Mouse (Mus musculus) adipocyte (in vitro differentiated cells): ENCODE results near the gene Zfand5.
A peak's percentile ranks its signal among the peaks of the same experiment; 100 is the strongest.
"Not testable (repeated sequence)": the region's sequence is repeated elsewhere in the genome, so short reads cannot be mapped to it uniquely, and the experiment has no call there.

ENCODE experiments used
- DNase-seq: peaks from one replicate; pipeline ENCODE4 v3.0.0-alpha.2; 2016; ENCODE audit warnings: low spot score

The Zfand5 gene

DNA sequence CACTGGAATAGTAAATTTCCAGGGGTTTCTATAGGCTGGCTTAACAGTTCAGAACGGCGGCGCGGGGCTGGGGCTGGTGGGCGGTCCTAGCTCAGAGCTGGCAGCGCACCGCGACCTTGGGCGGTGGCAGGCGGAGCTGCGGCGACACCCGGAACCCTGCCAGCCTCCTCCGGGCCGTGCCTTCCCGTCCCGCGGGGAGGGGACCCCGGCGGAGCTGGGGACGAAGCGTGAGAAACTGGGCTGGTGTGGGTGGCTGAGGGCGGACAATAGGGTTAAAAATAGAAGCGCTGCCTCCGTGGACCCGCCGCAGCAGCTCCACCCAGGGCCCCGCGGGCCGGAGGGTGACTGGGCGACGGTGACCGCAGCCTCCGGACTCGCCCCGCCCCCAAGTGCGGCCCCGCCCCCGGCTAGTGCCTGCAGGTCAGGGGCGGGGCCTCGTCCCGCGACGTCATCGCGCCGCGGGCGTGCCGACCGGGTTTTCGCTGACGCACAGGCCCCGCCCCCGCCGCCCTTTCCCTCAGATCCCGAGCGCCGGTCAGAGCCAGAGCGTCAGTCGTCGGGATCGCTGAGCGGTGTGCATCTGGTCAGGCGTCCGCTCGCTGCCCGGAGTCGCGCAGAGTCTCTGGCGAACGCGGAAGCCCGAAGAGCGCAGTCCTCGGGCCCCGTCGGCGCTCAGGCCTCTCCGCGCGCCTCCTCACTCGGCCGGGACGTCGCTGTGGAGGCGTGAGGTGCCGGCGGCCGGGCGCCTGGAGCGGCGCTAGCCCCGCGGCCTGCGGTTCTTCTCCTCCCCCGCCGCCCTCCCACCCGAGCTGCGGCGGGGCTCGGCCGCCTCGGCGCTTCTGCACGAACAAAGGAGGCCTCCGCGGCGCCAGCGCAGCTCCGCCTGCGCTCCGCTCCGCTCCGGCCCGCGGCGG lies at the start of gene Zfand5:
Gene Zfand5, plus strand, starts transcription at position 538 of the 914 bp plus-strand sequence.
- peak; percentile 98 for DNase-seq

DNA sequence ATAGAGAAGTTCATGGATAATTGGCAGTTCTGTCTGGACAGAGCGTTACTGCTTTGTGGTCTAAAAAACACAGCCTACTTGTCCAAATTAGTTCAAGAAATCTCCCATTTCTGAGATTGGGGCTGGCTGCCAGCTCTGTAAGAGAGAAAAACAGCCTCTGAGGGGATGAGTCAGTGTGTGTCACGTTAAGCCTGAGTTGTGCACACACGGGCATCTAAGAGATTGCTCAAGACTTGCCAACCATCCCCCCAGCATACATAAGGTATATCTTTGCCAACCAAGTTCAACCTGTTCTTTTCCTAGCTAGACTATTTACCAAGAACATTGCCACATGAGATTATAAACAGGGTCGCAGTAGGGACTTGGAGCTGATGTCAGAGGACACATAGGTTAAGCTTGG lies 44.9 kb upstream of the Zfand5 start:
- DNase-seq, result peak; percentile 96

DNA sequence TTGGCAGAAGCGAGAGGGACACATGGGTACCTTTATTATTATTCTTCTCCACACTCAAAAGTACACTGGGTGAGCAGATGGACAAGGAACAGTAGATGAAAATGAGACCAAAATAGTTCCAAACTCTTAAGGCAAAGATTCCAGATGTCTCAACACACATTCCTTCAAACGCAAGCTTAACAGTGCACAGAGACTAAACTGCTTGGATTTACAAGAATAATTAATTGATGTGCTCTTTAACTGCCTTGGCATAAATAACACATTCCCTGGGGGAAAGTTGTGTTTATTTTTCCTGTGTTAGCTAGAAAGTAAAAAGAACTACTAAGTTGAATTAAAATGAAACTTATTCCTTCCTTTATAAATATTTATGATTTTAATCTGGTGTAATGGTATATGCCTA lies 44.3 kb upstream of the Zfand5 start:
- DNase-seq, result peak; percentile 80

DNA sequence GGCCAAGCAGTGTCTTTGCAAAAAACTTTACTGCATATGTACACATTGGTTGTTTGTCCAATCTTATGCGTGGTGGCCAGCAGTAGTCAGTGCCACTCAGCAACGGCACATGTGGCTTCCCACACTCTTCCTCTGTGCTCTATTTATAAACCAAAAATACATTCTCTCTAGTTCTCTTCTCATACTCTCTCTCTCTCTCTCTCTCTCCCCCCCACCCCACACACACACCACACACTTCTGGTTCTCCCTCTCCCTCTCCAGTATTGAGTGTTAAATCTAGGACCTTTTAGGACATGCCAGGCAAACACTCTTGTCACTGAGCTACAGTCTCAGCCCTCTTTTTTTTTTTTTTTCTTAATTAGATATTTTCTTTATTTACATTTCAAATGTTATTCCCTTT lies 23.3 kb upstream of the Zfand5 start:
- not testable (repeated sequence) for DNase-seq

DNA sequence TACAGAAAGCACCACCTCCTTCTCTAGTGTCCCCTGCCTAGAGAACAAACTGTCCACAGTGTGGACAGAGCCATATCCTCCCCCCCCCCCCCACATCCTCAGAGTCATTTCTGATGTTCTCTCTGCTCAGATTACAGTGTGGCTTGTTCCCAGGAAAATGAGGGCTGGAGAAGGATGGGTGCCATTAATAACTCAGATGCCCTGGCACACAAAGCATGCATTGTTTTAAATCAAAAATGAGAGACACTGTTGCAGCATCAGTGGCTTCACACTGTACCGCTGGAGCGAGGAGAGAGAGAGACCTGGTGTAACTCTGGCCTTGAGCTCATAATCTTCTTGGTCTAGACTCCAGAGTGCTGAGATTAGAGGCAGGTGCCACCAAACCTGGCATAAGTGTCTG lies 18.2 kb upstream of the Zfand5 start:
- no peak for DNase-seq

DNA sequence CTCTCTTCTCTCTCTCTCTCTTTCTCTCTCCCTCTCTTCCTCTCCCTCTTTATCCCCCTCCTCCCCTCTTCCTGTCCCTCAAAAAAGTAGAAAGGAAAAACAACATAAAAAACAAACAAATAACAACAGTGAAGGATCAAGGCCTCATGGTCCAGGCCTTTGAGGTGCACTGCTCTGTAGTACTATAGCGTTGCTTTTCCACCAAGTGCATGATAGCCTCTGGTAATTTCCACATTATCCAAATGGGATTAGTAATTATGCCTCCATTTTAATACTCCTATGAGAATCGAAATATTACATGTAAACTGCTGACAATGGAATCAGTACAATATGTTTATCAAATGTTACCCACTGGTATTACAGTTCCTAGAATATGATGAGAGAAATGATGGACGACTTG lies 16.2 kb upstream of the Zfand5 start:
- DNase-seq, result no peak

DNA sequence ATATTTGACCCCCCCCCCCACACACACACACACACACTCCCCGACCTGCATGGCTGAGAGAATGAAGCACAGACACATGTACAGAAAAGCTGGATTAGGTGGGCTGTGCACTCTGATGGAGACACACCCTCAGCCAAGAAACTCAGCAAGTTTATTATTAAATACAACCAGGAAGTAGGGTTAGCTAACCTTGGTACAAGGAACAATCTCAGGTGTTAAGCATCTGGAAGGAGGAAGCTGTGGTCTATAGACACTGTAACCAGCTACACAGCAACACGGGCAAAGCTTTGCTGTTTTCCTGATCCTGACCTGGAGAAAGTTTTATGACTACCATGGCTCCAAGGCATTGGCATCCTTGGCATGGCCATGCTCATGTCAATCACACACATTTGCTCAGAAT lies 12.6 kb upstream of the Zfand5 start:
- DNase-seq, result no peak

DNA sequence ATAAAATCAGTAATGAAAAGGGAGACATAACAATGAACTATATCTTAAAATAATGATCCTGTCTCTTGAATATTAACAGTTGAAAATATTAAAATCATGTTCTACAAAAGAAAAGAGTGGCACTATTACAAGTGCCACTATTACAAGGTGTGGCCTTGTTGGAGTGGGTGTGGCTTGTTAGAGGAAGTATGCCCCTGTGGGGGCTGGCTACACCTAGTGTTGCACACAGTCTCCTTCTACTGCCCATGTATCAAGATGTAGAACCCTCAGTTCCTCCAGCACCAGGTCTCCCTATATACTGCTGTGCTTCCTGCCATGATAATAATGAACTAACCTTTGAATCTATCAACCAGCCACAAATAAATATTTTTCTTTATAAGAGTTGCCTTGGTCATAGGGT lies 11.8 kb upstream of the Zfand5 start:
- DNase-seq, result no peak

DNA sequence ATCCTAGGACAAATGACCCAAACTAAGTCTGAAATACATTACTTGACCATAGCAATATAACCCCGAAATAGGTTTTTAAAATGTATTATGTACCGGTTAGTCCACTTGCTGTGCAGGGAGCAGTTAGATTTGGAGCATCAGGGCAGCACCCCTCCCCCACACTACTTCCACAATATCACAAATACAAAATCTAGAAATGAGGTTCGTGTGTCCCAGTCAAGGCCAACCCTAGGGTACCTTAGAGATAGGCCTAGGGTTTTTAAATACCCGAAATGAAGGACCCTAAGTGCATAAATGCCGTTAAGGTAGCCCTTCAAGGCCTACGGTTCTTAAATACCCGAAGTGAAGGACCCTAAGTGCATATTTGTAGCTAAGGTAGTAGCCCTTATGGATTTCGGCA lies 892 bp upstream of the Zfand5 start:
- DNase-seq, result no peak

DNA sequence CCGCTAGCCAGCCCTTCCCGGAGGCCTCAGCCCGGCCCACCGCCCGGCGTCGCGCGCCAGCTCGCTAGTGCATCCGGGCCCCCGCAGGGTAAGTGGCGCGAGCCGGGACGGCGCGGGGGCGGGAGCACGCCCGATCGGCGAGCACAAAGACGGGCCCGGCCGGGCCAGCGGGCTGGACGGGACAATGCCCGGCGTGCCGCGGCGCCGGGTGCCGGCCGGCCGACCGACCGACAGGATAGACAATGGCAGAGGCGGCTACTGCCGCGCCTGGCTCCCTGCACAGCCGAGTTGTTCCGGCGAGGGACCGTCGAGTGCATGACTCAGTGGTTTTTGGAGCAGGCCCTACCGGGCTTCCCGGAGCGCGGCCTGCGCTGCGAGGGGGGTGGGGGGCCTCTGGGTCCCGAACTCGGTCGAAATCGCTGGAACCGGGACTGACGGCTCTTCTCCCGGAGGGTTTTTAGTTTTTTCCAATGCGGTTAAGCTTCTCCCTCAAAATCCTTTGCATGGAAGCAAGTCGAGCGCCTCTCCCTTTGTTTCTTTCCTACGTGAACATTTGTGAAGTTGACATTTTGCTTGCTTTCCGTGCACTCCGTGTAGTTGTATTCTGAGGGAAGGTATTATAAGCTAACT lies 692 bp downstream of the Zfand5 start:
- DNase-seq, result peak; percentile 65

DNA sequence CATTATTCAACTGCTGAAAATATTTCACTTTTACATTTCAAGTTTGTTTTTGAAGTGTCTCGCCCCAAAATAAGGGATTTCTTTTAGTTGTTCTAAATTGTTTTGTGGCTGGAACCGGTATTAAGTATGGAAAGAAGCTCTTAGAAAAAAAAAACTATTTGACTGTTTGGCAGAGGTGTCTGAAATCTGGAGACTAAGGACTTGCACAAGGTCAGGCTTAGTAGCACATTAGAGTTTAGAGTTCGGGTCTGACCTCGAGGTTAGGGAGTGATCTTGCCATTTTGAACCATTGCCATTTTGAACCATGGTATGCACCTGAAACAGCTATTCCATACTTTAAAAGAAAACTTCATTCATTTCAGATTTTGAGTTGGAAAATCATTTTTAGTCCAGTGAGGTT lies 1.4 kb downstream of the Zfand5 start:
- peak; percentile 75 for DNase-seq

DNA sequence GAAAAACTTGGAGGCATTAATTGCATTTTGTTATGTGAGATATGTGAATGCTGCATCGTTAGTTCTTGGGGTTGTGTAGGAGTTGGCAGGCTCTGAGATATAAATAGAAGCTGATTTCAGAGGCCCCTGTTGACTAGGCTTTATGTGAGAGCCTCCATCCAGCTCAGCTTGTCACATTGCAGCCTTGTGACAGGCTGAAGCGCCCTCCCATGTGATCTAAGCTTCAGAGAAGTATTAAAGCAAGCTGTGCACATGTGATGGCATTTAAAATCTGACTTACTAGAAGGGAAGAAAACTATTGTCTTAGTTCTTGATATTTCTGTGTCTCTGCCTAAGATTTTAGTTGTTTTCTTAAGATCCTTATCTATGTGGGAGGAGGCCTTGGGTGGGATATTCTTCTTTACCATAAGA lies 2.1 kb downstream of the Zfand5 start:
- DNase-seq, result peak; percentile 93

DNA sequence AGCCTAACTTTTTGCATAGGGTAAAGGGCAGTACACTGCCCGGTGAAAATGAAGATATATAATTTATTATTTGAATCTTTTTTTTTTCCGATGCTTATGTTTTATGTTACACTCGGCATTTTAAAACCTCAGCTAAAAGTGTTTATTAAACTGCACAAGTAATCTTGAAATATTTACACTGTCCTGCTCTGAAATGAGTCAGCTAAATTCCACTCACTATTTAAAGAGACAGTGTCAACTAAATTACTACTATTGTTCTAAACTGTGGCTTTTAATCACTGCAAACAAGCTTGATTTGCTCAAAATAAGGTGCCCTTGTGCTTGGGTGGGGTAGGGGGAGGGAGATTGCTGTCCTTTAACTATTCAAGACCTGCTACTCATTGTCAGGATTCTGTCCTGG lies 2.6 kb downstream of the Zfand5 start:
- DNase-seq, result peak; percentile 58

DNA sequence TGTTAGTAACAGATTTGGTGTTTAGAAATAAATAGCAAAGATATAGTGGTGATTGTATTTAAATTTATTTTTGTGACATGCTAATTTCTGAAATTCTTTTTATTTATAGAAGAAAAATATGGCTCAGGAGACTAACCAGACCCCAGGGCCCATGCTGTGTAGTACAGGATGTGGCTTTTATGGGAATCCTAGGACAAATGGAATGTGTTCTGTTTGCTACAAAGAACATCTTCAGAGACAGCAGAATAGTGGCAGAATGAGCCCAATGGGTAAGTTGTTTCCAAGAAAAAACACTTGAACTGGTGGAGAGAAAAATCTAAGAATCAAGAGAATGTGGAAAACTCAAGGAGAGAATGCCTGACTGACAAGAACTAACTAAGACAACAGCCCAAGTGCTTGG lies 4.2 kb downstream of the Zfand5 start:
- no peak for DNase-seq

DNA sequence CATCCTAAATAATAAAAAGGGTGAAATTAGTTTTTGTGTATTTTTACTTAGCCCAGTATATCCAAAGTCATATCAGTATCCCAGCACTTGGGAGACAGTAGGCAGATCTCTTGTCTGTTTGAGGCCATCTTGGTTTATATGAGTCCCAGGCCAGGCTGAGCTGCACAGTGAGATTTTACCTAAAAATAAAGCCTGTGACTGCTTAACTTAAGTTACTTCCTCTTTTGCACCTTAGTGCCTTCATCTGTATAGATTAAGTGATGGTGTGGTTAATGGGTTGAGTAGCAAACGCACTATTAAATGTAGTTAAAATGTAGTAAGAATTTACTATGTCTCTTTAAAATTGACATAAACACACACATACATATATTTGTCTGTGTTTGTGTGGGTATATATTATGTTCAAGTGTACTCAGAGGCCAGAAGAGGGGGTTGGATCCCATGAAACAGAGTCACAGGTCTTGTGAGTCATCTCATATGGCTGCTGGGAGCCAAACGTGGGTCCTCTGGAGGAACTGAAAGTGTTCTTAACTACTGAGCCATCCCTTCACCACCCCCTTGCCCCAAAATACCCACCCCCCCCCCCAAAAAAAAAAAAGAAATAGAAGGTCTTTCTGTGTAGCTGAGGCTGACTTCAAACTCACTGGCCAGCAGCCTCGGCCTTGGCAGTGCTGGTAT lies 14.5 kb downstream of the Zfand5 start:
- no peak for DNase-seq

DNA sequence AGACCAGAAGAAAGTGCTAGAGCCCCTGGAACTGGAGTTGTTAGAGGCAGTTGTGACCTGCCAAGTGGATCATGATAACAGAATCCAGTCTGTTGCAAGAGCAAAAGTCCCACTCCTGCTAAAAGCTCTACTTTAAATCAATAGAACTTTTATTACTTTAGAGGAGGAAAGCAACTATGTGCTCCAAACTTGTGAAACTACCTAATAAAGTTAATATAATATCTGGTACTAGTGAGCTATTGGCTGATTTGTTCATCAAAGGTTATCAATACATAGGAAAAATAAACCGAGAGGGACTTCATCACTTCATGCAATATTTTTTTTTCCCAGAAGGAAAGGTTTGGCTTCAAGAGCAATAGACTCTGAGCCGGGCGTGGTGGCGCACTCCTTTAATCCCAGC lies 25.3 kb downstream of the Zfand5 start:
- no peak for DNase-seq

DNA sequence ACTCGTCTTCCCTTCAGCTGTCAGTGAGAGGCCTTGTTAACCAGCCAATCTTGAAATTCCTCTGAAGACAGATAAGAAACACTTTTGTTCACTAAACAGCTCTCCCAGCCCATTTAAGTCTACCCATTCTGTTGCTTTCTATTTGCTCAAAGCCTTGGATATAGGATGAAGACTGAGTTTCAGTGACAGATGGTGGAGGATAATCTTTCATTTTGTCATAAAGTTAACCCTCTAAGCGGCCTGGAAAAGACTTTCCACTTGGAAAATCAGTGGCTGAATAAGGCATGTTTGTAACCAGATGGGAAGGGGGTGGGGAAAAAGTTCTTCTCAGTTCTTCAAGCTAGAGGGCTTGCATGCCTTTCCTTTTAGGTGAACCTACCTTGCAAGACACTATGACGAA lies 29.7 kb downstream of the Zfand5 start:
- no peak for DNase-seq

DNA sequence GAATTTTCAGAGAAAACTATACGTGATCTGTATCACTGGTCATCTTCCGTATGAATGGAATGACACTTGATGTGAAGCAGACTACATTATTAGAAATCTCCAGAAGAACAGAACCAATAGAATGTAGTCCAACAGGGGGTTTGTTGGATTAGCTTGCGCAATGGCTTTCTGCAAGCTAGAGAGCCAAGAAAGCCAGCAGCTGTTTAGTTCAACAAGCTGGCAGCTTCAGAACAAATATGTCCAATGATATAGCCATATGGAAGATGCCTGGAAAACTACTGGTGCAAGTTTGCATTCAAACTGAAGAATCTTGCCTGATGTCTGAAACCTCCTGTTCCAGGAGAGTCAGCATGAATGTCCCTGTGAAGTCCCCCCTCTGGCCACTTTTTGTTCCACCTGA lies 35.7 kb downstream of the Zfand5 start:
- no peak for DNase-seq

DNA sequence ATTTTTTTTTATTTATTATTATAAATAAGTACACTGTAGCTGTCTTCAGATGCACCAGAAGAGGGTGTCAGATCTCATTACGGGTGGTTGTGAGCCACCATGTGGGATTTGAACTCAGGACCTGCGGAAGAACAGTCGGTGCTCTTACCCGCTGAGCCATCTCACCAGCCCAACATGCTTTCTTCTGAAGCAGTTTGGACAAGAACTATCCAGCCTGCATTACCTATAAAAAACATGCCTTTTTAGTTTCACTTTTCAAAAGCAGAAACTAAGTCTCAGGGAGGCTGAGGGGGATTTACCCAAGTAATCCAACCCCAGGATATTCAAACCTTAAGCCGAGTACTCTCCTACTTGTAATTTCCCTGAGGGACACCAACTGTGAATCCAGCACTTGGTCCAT lies 38.3 kb downstream of the Zfand5 start:
- not testable (repeated sequence) for DNase-seq

DNA sequence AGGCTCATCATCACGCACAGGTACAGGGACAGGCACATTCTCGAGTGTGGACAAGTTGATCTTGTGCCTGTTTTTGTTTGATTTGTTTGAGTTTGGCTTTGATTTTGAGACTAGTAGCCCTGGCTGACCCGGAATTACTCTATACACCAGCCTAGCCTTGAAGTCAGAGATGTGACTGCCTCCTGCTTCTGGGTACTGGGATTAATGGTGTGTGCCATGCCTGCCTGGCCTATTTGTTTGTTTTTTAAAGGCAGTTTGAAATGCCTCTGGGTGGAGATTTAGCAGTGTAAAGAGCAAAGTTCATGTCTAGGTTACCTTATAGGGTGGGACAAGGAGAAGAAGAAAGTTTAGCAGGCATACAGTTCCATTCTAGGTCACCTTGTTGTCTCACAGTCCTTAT lies 43.6 kb downstream of the Zfand5 start:
- no peak for DNase-seq

DNA sequence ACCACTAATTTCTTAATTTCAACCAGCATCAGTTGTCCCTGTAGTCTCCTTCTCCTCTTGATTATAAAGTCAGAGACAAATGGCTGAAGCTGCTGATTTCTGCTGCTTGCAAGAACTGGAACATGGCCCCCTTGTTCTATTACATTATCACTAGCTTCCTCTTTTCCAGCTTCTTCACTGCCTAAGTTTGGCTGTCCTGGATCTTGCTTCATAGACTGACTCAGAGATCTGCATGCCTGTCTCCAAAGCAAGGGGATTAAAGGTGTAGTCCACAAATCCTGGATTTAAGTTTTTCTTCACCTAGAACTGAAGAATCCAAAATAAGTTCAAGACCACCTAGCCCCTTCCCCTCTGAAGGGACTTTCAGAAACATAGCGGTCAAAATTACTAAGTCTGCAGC lies 47.5 kb downstream of the Zfand5 start:
- no peak for DNase-seq

DNA sequence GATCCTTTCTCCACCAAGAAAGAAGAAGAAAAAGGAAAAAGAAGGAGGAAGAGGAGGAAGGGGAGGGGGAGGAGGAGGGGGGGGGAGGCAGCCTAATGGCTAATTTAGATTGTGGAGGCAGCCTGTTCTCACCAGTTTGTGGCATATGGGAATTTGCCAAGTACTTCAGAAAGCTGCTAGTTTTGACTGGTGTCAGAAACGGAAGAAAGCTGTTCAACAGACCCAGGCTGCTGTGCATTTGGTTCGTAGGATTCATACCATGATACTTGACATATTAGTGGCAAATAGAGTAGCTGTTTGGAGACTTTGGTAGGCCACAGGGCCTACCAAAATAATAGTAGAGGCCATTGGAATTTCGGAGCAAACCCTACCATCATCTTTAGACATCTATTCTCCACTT lies 53.3 kb downstream of the Zfand5 start:
- no peak for DNase-seq

DNA sequence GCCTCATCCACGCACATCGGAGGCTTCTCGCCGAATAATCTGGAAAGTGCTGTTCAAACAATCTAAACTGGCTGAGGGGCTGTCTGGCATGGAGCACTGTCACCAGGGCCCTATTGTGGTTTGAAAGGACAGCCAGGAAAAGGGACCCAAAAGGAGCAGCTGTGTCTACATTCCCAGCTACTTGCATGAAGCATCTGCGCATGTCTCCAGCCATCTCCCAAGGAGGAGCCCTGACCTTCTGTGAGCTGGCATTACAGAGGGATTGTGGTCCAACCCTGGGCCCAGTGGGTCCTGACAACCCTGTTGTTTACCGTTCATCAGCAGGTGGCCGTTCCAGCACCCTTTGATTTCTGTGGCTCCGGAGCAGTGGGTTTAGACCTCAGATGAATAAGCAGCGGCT lies 56.9 kb downstream of the Zfand5 start:
- no peak for DNase-seq
